Mouse (Mus musculus) WW6 (cell line): ENCODE data around the gene Col28a1.

ENCODE experiments used
- DNase-seq: peaks from one replicate; pipeline ENCODE4 v3.0.0-alpha.2; 2013; ENCODE audit warnings: low read depth, low spot score

Col28a1 gene

GRCm38 (mm10) chr6:8192517-8192916, at the start of gene Col28a1:
TSS of gene Col28a1 (minus strand) at chr6:8192617.
- DNase-seq = no peak

GRCm38 (mm10) chr6:8228596-8228995, 36.2 kb upstream of the Col28a1 start:
- DNase-seq = no peak

- DNase-seq = no peak
Observed at GRCm38 (mm10) chr6:8227035-8227434, 34.6 kb upstream of the Col28a1 start.

- DNase-seq = no peak
Observed at GRCm38 (mm10) chr6:8210661-8211060, 18.2 kb upstream of the Col28a1 start.

- no peak for DNase-seq
Observed at GRCm38 (mm10) chr6:8209866-8210186, 17.4 kb upstream of the Col28a1 start.

- DNase-seq = peak; percentile 80
Observed at GRCm38 (mm10) chr6:8209047-8209865, 16.8 kb upstream of the Col28a1 start, which contains the start of gene Mios. TSS of gene Mios (plus strand) at chr6:8209222.

GRCm38 (mm10) chr6:8189917-8190316, 2.5 kb downstream of the Col28a1 start:
- DNase-seq = no peak

- DNase-seq = no peak
Observed at GRCm38 (mm10) chr6:8188599-8189233, 3.7 kb downstream of the Col28a1 start.

- no peak for DNase-seq
Observed at GRCm38 (mm10) chr6:8178397-8178941, 13.9 kb downstream of the Col28a1 start.

- DNase-seq = no peak
Observed at GRCm38 (mm10) chr6:8176116-8176515, 16.3 kb downstream of the Col28a1 start.

- no peak for DNase-seq
Observed at GRCm38 (mm10) chr6:8175346-8175745, 17.1 kb downstream of the Col28a1 start.

- DNase-seq = no peak
Observed at GRCm38 (mm10) chr6:8174062-8174461, 18.4 kb downstream of the Col28a1 start.

- no peak for DNase-seq
Observed at GRCm38 (mm10) chr6:8172101-8172500, 20.3 kb downstream of the Col28a1 start.

GRCm38 (mm10) chr6:8164741-8165140, 27.7 kb downstream of the Col28a1 start:
- no peak for DNase-seq

- no peak for DNase-seq
Observed at GRCm38 (mm10) chr6:8160001-8160400, 32.4 kb downstream of the Col28a1 start.

GRCm38 (mm10) chr6:8157121-8157520, 35.3 kb downstream of the Col28a1 start:
- no peak for DNase-seq

- no peak for DNase-seq
Observed at GRCm38 (mm10) chr6:8152551-8153361, 39.7 kb downstream of the Col28a1 start.

- no peak for DNase-seq
Observed at GRCm38 (mm10) chr6:8148916-8149315, 43.5 kb downstream of the Col28a1 start.

GRCm38 (mm10) chr6:8141881-8142280, 50.5 kb downstream of the Col28a1 start:
- DNase-seq = no peak

- DNase-seq = no peak
Observed at GRCm38 (mm10) chr6:8130149-8130548, 62.3 kb downstream of the Col28a1 start.

GRCm38 (mm10) chr6:8128164-8128563, 64.3 kb downstream of the Col28a1 start:
- DNase-seq = no peak

- DNase-seq = no peak
Observed at GRCm38 (mm10) chr6:8126545-8126944, 65.9 kb downstream of the Col28a1 start.
